24 mouse cellular contexts compared by ENCODE assay signal in genomic region chr1:98089336-98089975, GRCm38 (mm10).
"Had no signal": no experiment of that assay in that cellular context is flagged by ENCODE, and none has a peak within 500 bp of the region (broad histone marks: within the 10 kb centered on the region; RNA-seq: fewer than 3 reads in every experiment).

No protein-coding gene starts in this region.

- H3K27ac ChIP-seq: gastrocnemius, adult 2 months; heart, embryonic 10.5 days; hindbrain, embryonic 13.5 days; hindbrain, embryonic 15.5 days; intestine, embryonic 15.5 days; layer of hippocampus, adult 2 months; limb, embryonic 10.5 days; limb, embryonic 12.5 days; liver, embryonic 13.5 days had no signal

- H3K4me2 ChIP-seq: heart, embryonic 12.5 days; hindbrain, embryonic 13.5 days; hindbrain, embryonic 15.5 days; intestine, embryonic 15.5 days; limb, embryonic 12.5 days; liver, embryonic 11.5 days; liver, embryonic 13.5 days had no signal

- H3K9me3 ChIP-seq: heart, embryonic 10.5 days; heart, embryonic 12.5 days; hindbrain, embryonic 13.5 days; hindbrain, embryonic 15.5 days; intestine, embryonic 15.5 days; limb, embryonic 10.5 days; limb, embryonic 12.5 days; liver, embryonic 13.5 days had no signal

- H3K36me3 ChIP-seq: heart, embryonic 10.5 days; heart, embryonic 12.5 days; hindbrain, embryonic 13.5 days; hindbrain, embryonic 15.5 days; intestine, embryonic 15.5 days; limb, embryonic 10.5 days; limb, embryonic 12.5 days; liver, embryonic 13.5 days had no signal

- H3K27me3 ChIP-seq: heart, embryonic 12.5 days; hindbrain, embryonic 13.5 days; hindbrain, embryonic 15.5 days; intestine, embryonic 15.5 days; limb, embryonic 12.5 days; liver, embryonic 13.5 days had no signal

- ATAC-seq: inflammation-experienced regulatory T-cells, adult 6 months; intestine, embryonic 15.5 days; intestine, postnatal 0 days had no signal

- H3K4me3 ChIP-seq: gastrocnemius, adult 2 months; heart, embryonic 10.5 days; heart, embryonic 12.5 days; hindbrain, embryonic 13.5 days; hindbrain, embryonic 15.5 days; intestine, embryonic 15.5 days; layer of hippocampus, adult 2 months; limb, embryonic 10.5 days; limb, embryonic 12.5 days; liver, embryonic 13.5 days had no signal

- DNase-seq: gastrocnemius, adult 2 months; gastrocnemius, postnatal 10 days; gastrocnemius, postnatal 25 days; heart, adult 18-20 months; heart, postnatal 10 days; kidney, adult 18-20 months; kidney, adult 8-10 months; kidney, postnatal 10 days; kidney, postnatal 25 days; kidney, postnatal 4 days; layer of hippocampus, postnatal 36 days; liver; liver, embryonic 13.5 days had no signal

- H3K9ac ChIP-seq: heart, embryonic 12.5 days; hindbrain, embryonic 13.5 days; hindbrain, embryonic 15.5 days; intestine, embryonic 15.5 days; limb, embryonic 12.5 days; liver, embryonic 13.5 days had no signal
